In genomic region chr6:93771081-93771480, GRCm38 (mm10) we compare ENCODE assay signal across 16 mouse cellular contexts.
A peak's percentile ranks its signal among the peaks of the same experiment; 100 is the strongest.
DNase-seq lines count a peak whose midpoint lies in the region; ATAC-seq and TF ChIP-seq lines count a peak whose summit lies in the region.
"Had no signal": no experiment of that assay in that cellular context is flagged by ENCODE, and none has a peak within 500 bp of the region (broad histone marks: within the 10 kb centered on the region; RNA-seq: fewer than 3 reads in every experiment).

No protein-coding gene starts in this region.

- H3K9ac ChIP-seq in liver, embryonic 15.5 days, result no peak overlapping the region
- no peak overlapping the region for H3K9ac ChIP-seq in liver, embryonic 12.5 days
- no peak overlapping the region for H3K9ac ChIP-seq in hindbrain, embryonic 11.5 days (ENCODE audit: low read depth, low read length)
- H3K9ac ChIP-seq in midbrain, postnatal 0 days (replicated peaks; ENCODE audit: low read length, poor library complexity, severe bottlenecking), result no peak overlapping the region
- H3K9ac ChIP-seq in heart, adult 2 months (ENCODE audit: low read depth, low read length), result no peak overlapping the region
- H3K9ac ChIP-seq: embryonic facial prominence, embryonic 12.5 days; heart, embryonic 15.5 days had no signal

- no peak overlapping the region for H3K4me3 ChIP-seq in liver, embryonic 15.5 days (replicated peaks)
- no peak overlapping the region for H3K4me3 ChIP-seq in liver, embryonic 12.5 days
- H3K4me3 ChIP-seq in cortical plate, adult 2 months (ENCODE audit: insufficient read depth, low read length), result no peak overlapping the region
- no peak overlapping the region for H3K4me3 ChIP-seq in hindbrain, embryonic 11.5 days (ENCODE audit: low read depth, low read length)
- no peak overlapping the region for H3K4me3 ChIP-seq in midbrain, postnatal 0 days (ENCODE audit: low read depth, low read length)
- H3K4me3 ChIP-seq in heart, adult 2 months, result no peak overlapping the region
- H3K4me3 ChIP-seq: embryonic facial prominence, embryonic 12.5 days; heart, embryonic 15.5 days had no signal

- TF ChIP-seq CTCF in cortical plate, adult 2 months (IDR thresholded peaks at IDR 0.05; ENCODE audit: extremely low read depth, insufficient read depth, low read length), result no peak
- no peak for TF ChIP-seq CTCF in midbrain, postnatal 0 days (IDR thresholded peaks at IDR 0.05)
- no peak for TF ChIP-seq CTCF in heart, adult 2 months (IDR thresholded peaks at IDR 0.05)

- no peak overlapping the region for H3K27ac ChIP-seq in liver, embryonic 15.5 days (replicated peaks)
- H3K27ac ChIP-seq in liver, embryonic 12.5 days, result no peak overlapping the region
- H3K27ac ChIP-seq in cortical plate, adult 2 months (ENCODE audit: insufficient read depth, low read length), result peak overlapping the region; percentile 55; the same call in 1 of the 2 replicates
- H3K27ac ChIP-seq in hindbrain, embryonic 11.5 days (ENCODE audit: low read depth, low read length), result no peak overlapping the region
- no peak overlapping the region for H3K27ac ChIP-seq in midbrain, postnatal 0 days (ENCODE audit: low read depth, low read length)
- no peak overlapping the region for H3K27ac ChIP-seq in heart, adult 2 months
- H3K27ac ChIP-seq: embryonic facial prominence, embryonic 12.5 days; heart, embryonic 15.5 days; stomach, postnatal 0 days had no signal

- H3K9me3 ChIP-seq in liver, embryonic 15.5 days (replicated peaks), result no peaks in the 10 kb centered on the region
- no peaks in the 10 kb centered on the region for H3K9me3 ChIP-seq in liver, embryonic 12.5 days (replicated peaks)
- no peaks in the 10 kb centered on the region; the same call in 1 of the 2 replicates for H3K9me3 ChIP-seq in hindbrain, embryonic 11.5 days (ENCODE audit: control insufficient read depth, low read length)
- H3K9me3 ChIP-seq in midbrain, postnatal 0 days (ENCODE audit: low read length), result no peaks in the 10 kb centered on the region
- H3K9me3 ChIP-seq: heart, embryonic 15.5 days had no signal

- intact Hi-C loops in heart, adult 2 months (cut with DNase I), result no loop called here

- no peaks in the 10 kb centered on the region for H3K4me1 ChIP-seq in liver, embryonic 15.5 days (replicated peaks)
- H3K4me1 ChIP-seq in liver, embryonic 12.5 days, result no peaks in the 10 kb centered on the region
- H3K4me1 ChIP-seq in cortical plate, adult 2 months (ENCODE audit: control insufficient read depth, insufficient read depth, low read length), result peaks cover 2% of the 10 kb centered on the region; the same call in 1 of the 2 replicates
- H3K4me1 ChIP-seq in hindbrain, embryonic 11.5 days (replicated peaks; ENCODE audit: control insufficient read depth, insufficient read depth, low read length), result peaks cover 5% of the 10 kb centered on the region; the same call in 1 of the 2 replicates
- H3K4me1 ChIP-seq in midbrain, postnatal 0 days (ENCODE audit: insufficient read depth, low read length), result 0 out of 2 replicates have a peak, but pooled peaks cover 3% of the 10 kb centered on the region
- H3K4me1 ChIP-seq in heart, adult 2 months (ENCODE audit: control insufficient read depth, insufficient read depth, low read length), result no peaks in the 10 kb centered on the region
- H3K4me1 ChIP-seq: heart, embryonic 15.5 days had no signal

- no peak for DNase-seq in hindbrain, embryonic 11.5 days (ENCODE audit: low spot score)
- DNase-seq in midbrain, postnatal 0 days (ENCODE audit: low spot score), result peak; percentile 33
- no peak for DNase-seq in right cerebral cortex, postnatal 10 days (ENCODE audit: low spot score in 2 of 2)
- DNase-seq in heart, adult 8-10 months (ENCODE audit: low spot score), result no peak
- DNase-seq in heart, adult 2 months, result no peak
- DNase-seq: cerebellum, adult 11 months; kidney, adult 18-20 months; lung, postnatal 4 days; right cerebral cortex, postnatal 4 days had no signal

- no peak overlapping the region for H3K4me2 ChIP-seq in liver, embryonic 15.5 days
- H3K4me2 ChIP-seq in liver, embryonic 12.5 days, result no peak overlapping the region
- H3K4me2 ChIP-seq in hindbrain, embryonic 11.5 days (replicated peaks; ENCODE audit: low read depth, low read length), result no peak overlapping the region
- no peak overlapping the region for H3K4me2 ChIP-seq in midbrain, postnatal 0 days (ENCODE audit: low read depth, low read length, poor library complexity, severe bottlenecking)
- H3K4me2 ChIP-seq: embryonic facial prominence, embryonic 12.5 days; heart, embryonic 15.5 days had no signal

- no peaks in the 10 kb centered on the region for H3K79me2 ChIP-seq in heart, adult 2 months (replicated peaks; ENCODE audit: control insufficient read depth, insufficient read depth, low read length)

- ATAC-seq in liver, embryonic 15.5 days (ENCODE audit: insufficient read depth), result 0 out of 2 replicates have a peak, but pooled peaks have one; percentile 9
- ATAC-seq in liver, embryonic 12.5 days, result no peak
- ATAC-seq in hindbrain, embryonic 11.5 days (ENCODE audit: low FRiP score), result peak; percentile 47; the same call in 1 of the 2 replicates
- no peak for ATAC-seq in midbrain, postnatal 0 days (ENCODE audit: low FRiP score)
- ATAC-seq: activated CD4-positive, CD25-positive, alpha-beta regulatory T cell, adult 4 months had no signal

- TF ChIP-seq POLR2A in cortical plate, adult 2 months (IDR thresholded peaks at IDR 0.05; ENCODE audit: extremely low read depth, insufficient read depth, low read length), result no peak
- TF ChIP-seq POLR2A in heart, adult 2 months (IDR thresholded peaks at IDR 0.05; ENCODE audit: insufficient read depth, low read depth, low read length), result no peak

- TF ChIP-seq EP300 in heart, adult 2 months (IDR thresholded peaks at IDR 0.05; ENCODE audit: insufficient read depth, low read depth, low read length), result no peak

- WGBS in liver, embryonic 15.5 days (ENCODE audit: insufficient replicate concordance), result 48% methylated on average over 4 of the region's 4 CpGs
- 40% methylated on average over 4 of the region's 4 CpGs for WGBS in liver, embryonic 12.5 days (ENCODE audit: insufficient replicate concordance)
- 24% methylated on average over 4 of the region's 4 CpGs for WGBS in hindbrain, embryonic 11.5 days
- WGBS in midbrain, postnatal 0 days, result 32% methylated on average over 4 of the region's 4 CpGs
- 79% methylated on average over 4 of the region's 4 CpGs for WGBS in heart, adult 2 months

- no peaks in the 10 kb centered on the region for H3K36me3 ChIP-seq in liver, embryonic 15.5 days (replicated peaks)
- H3K36me3 ChIP-seq in liver, embryonic 12.5 days, result no peaks in the 10 kb centered on the region
- H3K36me3 ChIP-seq in hindbrain, embryonic 11.5 days (ENCODE audit: control insufficient read depth, insufficient read depth, low read length), result no peaks in the 10 kb centered on the region
- no peaks in the 10 kb centered on the region for H3K36me3 ChIP-seq in midbrain, postnatal 0 days (ENCODE audit: insufficient read depth, low read length)
- H3K36me3 ChIP-seq in heart, adult 2 months (ENCODE audit: control insufficient read depth, insufficient read depth, low read length), result no peaks in the 10 kb centered on the region

- no peaks in the 10 kb centered on the region for H3K27me3 ChIP-seq in liver, embryonic 15.5 days
- no peaks in the 10 kb centered on the region for H3K27me3 ChIP-seq in liver, embryonic 12.5 days (replicated peaks)
- H3K27me3 ChIP-seq in hindbrain, embryonic 11.5 days (ENCODE audit: control insufficient read depth, insufficient read depth, low read length), result no peaks in the 10 kb centered on the region
- no peaks in the 10 kb centered on the region for H3K27me3 ChIP-seq in midbrain, postnatal 0 days (ENCODE audit: insufficient read depth, low read length)
- no peaks in the 10 kb centered on the region for H3K27me3 ChIP-seq in heart, adult 2 months (ENCODE audit: control insufficient read depth, insufficient read depth, low read length)
- H3K27me3 ChIP-seq: embryonic facial prominence, embryonic 12.5 days; heart, embryonic 15.5 days had no signal

Comparison
In these comparisons a context has a peak if more than half of its experiments do, and no peak if none do; other contexts are left out.
1. ATAC-seq: peak in liver, embryonic 15.5 days (single experiment) and hindbrain, embryonic 11.5 days (single experiment); none in liver, embryonic 12.5 days (single experiment) and midbrain, postnatal 0 days (single experiment).